Mouse (Mus musculus): ENCODE data around the gene Lpar3. TPM values are rescaled to one million over a fixed set of nuclear protein-coding genes. Genes with fewer than 3 reads are reported as not detected.

Gene Lpar3
- polyA plus RNA-seq, 1 experiment from 2014 or later = 5.0 TPM

- no peaks in the 10 kb centered on the region for H3K9me3 ChIP-seq (ENCODE audit: control insufficient read depth, low read length)
- no peak overlapping the region for H3K9ac ChIP-seq (ENCODE audit: low read depth, low read length)
- ATAC-seq (ENCODE audit: low read depth) (no peak), DNase-seq (ENCODE audit: low spot score) (peak; percentile 29)
- no peak overlapping the region for H3K27ac ChIP-seq (replicated peaks; ENCODE audit: low read depth, low read length)
- 0 out of 2 replicates have a peak, but pooled peaks cover 3% of the 10 kb centered on the region for H3K4me1 ChIP-seq (ENCODE audit: control insufficient read depth, insufficient read depth, low read length)
- H3K4me2 ChIP-seq (ENCODE audit: low read depth, low read length) = no peak overlapping the region
- no peaks in the 10 kb centered on the region for H3K36me3 ChIP-seq (ENCODE audit: control insufficient read depth, insufficient read depth, low read length)
- H3K27me3 ChIP-seq (replicated peaks; ENCODE audit: control insufficient read depth, insufficient read depth, low read length) = no peaks in the 10 kb centered on the region
- 72% methylated on average over 9 of the region's 9 CpGs for WGBS
- H3K4me3 ChIP-seq (ENCODE audit: low read depth, low read length) = no peak overlapping the region
Measured at GRCm38 (mm10) chr3:146260203-146260602, 39.4 kb downstream of the Lpar3 start.

- Histone ChIP-seq H3K27ac (replicated peaks; ENCODE audit: low read depth, low read length) (no peak overlapping the region), H3K9ac (ENCODE audit: low read depth, low read length) (no peak overlapping the region), H3K4me1 (ENCODE audit: control insufficient read depth, insufficient read depth, low read length) (0 out of 2 replicates have a peak, but pooled peaks cover 3% of the 10 kb centered on the region), H3K9me3 (ENCODE audit: control insufficient read depth, low read length) (no peaks in the 10 kb centered on the region), H3K36me3 (ENCODE audit: control insufficient read depth, insufficient read depth, low read length) (no peaks in the 10 kb centered on the region), H3K27me3 (replicated peaks; ENCODE audit: control insufficient read depth, insufficient read depth, low read length) (no peaks in the 10 kb centered on the region), H3K4me3 (ENCODE audit: low read depth, low read length) (no peak overlapping the region), H3K4me2 (ENCODE audit: low read depth, low read length) (no peak overlapping the region)
- DNase-seq (ENCODE audit: low spot score) (no peak), ATAC-seq (ENCODE audit: low read depth) (no peak)
- 83% methylated on average over 11 of the region's 11 CpGs for WGBS
Measured at GRCm38 (mm10) chr3:146260845-146261244, 40.1 kb downstream of the Lpar3 start.

- DNase-seq (ENCODE audit: low spot score) (peak; percentile 59), ATAC-seq (ENCODE audit: low read depth) (no peak)
- Histone ChIP-seq H3K4me3 (ENCODE audit: low read depth, low read length) (no peak overlapping the region), H3K36me3 (ENCODE audit: control insufficient read depth, insufficient read depth, low read length) (no peaks in the 10 kb centered on the region), H3K9ac (ENCODE audit: low read depth, low read length) (no peak overlapping the region), H3K4me1 (ENCODE audit: control insufficient read depth, insufficient read depth, low read length) (0 out of 2 replicates have a peak, but pooled peaks cover 3% of the 10 kb centered on the region), H3K9me3 (ENCODE audit: control insufficient read depth, low read length) (no peaks in the 10 kb centered on the region), H3K27ac (replicated peaks; ENCODE audit: low read depth, low read length) (no peak overlapping the region), H3K4me2 (ENCODE audit: low read depth, low read length) (no peak overlapping the region), H3K27me3 (replicated peaks; ENCODE audit: control insufficient read depth, insufficient read depth, low read length) (no peaks in the 10 kb centered on the region)
- WGBS = 28% methylated on average over 1 of the region's 1 CpGs
Measured at GRCm38 (mm10) chr3:146262536-146262935, 41.8 kb downstream of the Lpar3 start.

GRCm38 (mm10) chr3:146264146-146264545 is 43.4 kb downstream of the Lpar3 start:
- DNase-seq (ENCODE audit: low spot score) = no peak
- Histone ChIP-seq H3K27me3 (replicated peaks; ENCODE audit: control insufficient read depth, insufficient read depth, low read length) (no peaks in the 10 kb centered on the region), H3K4me3 (ENCODE audit: low read depth, low read length) (no peak overlapping the region), H3K36me3 (ENCODE audit: control insufficient read depth, insufficient read depth, low read length) (no peaks in the 10 kb centered on the region), H3K4me2 (ENCODE audit: low read depth, low read length) (no peak overlapping the region), H3K4me1 (ENCODE audit: control insufficient read depth, insufficient read depth, low read length) (0 out of 2 replicates have a peak, but pooled peaks cover 3% of the 10 kb centered on the region), H3K9me3 (ENCODE audit: control insufficient read depth, low read length) (no peaks in the 10 kb centered on the region), H3K9ac (ENCODE audit: low read depth, low read length) (no peak overlapping the region), H3K27ac (replicated peaks; ENCODE audit: low read depth, low read length) (no peak overlapping the region)
- WGBS = 77% methylated on average over 10 of the region's 10 CpGs
- ATAC-seq (ENCODE audit: low read depth) = no peak

GRCm38 (mm10) chr3:146265545-146266130 is 44.9 kb downstream of the Lpar3 start:
- 74% methylated on average over 12 of the region's 12 CpGs for WGBS
- no peaks in the 10 kb centered on the region for H3K9me3 ChIP-seq (ENCODE audit: control insufficient read depth, low read length)
- DNase-seq (ENCODE audit: low spot score) = no peak

GRCm38 (mm10) chr3:146268024-146268801 is 47.5 kb downstream of the Lpar3 start:
- Histone ChIP-seq H3K27ac (replicated peaks; ENCODE audit: low read depth, low read length) (no peak overlapping the region), H3K36me3 (ENCODE audit: control insufficient read depth, insufficient read depth, low read length) (no peaks in the 10 kb centered on the region), H3K27me3 (replicated peaks; ENCODE audit: control insufficient read depth, insufficient read depth, low read length) (no peaks in the 10 kb centered on the region), H3K9ac (ENCODE audit: low read depth, low read length) (no peak overlapping the region), H3K4me1 (ENCODE audit: control insufficient read depth, insufficient read depth, low read length) (no peaks in the 10 kb centered on the region), H3K4me2 (ENCODE audit: low read depth, low read length) (no peak overlapping the region), H3K4me3 (ENCODE audit: low read depth, low read length) (no peak overlapping the region), H3K9me3 (ENCODE audit: control insufficient read depth, low read length) (no peaks in the 10 kb centered on the region)
- WGBS = 86% methylated on average over 14 of the region's 14 CpGs
- no peak for ATAC-seq (ENCODE audit: low read depth)
- DNase-seq (ENCODE audit: low spot score) = no peak

More at GRCm38 (mm10) chr3:146265545-146266130, 44.9 kb downstream of the Lpar3 start:
- H3K9ac ChIP-seq (ENCODE audit: low read depth, low read length) = no peak overlapping the region
- ATAC-seq (ENCODE audit: low read depth) = no peak
- no peaks in the 10 kb centered on the region for H3K27me3 ChIP-seq (replicated peaks; ENCODE audit: control insufficient read depth, insufficient read depth, low read length)
- H3K36me3 ChIP-seq (ENCODE audit: control insufficient read depth, insufficient read depth, low read length) = no peaks in the 10 kb centered on the region
- no peak overlapping the region for H3K4me2 ChIP-seq (ENCODE audit: low read depth, low read length)
- H3K4me3 ChIP-seq (ENCODE audit: low read depth, low read length) = no peak overlapping the region
- H3K27ac ChIP-seq (replicated peaks; ENCODE audit: low read depth, low read length) = no peak overlapping the region
- 0 out of 2 replicates have a peak, but pooled peaks cover 3% of the 10 kb centered on the region for H3K4me1 ChIP-seq (ENCODE audit: control insufficient read depth, insufficient read depth, low read length)

- Histone ChIP-seq H3K36me3 (ENCODE audit: control insufficient read depth, insufficient read depth, low read length) (no peaks in the 10 kb centered on the region), H3K27me3 (replicated peaks; ENCODE audit: control insufficient read depth, insufficient read depth, low read length) (no peaks in the 10 kb centered on the region), H3K9me3 (ENCODE audit: control insufficient read depth, low read length) (no peaks in the 10 kb centered on the region), H3K9ac (ENCODE audit: low read depth, low read length) (no peak overlapping the region), H3K4me1 (ENCODE audit: control insufficient read depth, insufficient read depth, low read length) (peaks cover 9% of the 10 kb centered on the region; the same call in 1 of the 2 replicates), H3K4me3 (ENCODE audit: low read depth, low read length) (no peak overlapping the region), H3K27ac (replicated peaks; ENCODE audit: low read depth, low read length) (no peak overlapping the region), H3K4me2 (ENCODE audit: low read depth, low read length) (no peak overlapping the region)
- DNase-seq (ENCODE audit: low spot score) = peak; percentile 44
- no peak for ATAC-seq (ENCODE audit: low read depth)
- WGBS = 48% methylated on average over 5 of the region's 5 CpGs
Measured at GRCm38 (mm10) chr3:146274503-146274902, 53.7 kb downstream of the Lpar3 start.

- Histone ChIP-seq H3K4me2 (ENCODE audit: low read depth, low read length) (no peak overlapping the region), H3K27ac (replicated peaks; ENCODE audit: low read depth, low read length) (no peak overlapping the region), H3K27me3 (replicated peaks; ENCODE audit: control insufficient read depth, insufficient read depth, low read length) (no peaks in the 10 kb centered on the region), H3K4me3 (ENCODE audit: low read depth, low read length) (no peak overlapping the region), H3K9me3 (ENCODE audit: control insufficient read depth, low read length) (no peaks in the 10 kb centered on the region), H3K9ac (ENCODE audit: low read depth, low read length) (no peak overlapping the region), H3K4me1 (ENCODE audit: control insufficient read depth, insufficient read depth, low read length) (peaks cover 9% of the 10 kb centered on the region; the same call in 1 of the 2 replicates), H3K36me3 (ENCODE audit: control insufficient read depth, insufficient read depth, low read length) (no peaks in the 10 kb centered on the region)
- DNase-seq (ENCODE audit: low spot score) = no peak
- no peak for ATAC-seq (ENCODE audit: low read depth)
- 71% methylated on average over 11 of the region's 11 CpGs for WGBS
Measured at GRCm38 (mm10) chr3:146275360-146276025, 54.7 kb downstream of the Lpar3 start.
